Mouse (Mus musculus) liver, postnatal 0 days (tissue): ENCODE measurements around the gene Apobec4. TPM values are rescaled to one million over a fixed set of nuclear protein-coding genes. Genes with fewer than 3 reads are reported as not detected.
A peak's percentile ranks its signal among the peaks of the same experiment; 100 is the strongest.

Experiments
- ATAC-seq: fragments of 200-750 bp; cut with Nextera tagmentation; 2 replicates; pipeline ENCODE4 v1.8.0; 2017; ENCODE audit warnings: mild to moderate bottlenecking, moderate library complexity
- DNase-seq: peaks from one replicate; pipeline ENCODE4 v3.0.0-alpha.2; 2016
- H3K27ac ChIP-seq: fragments of 300-500 bp; sonication (generic); 2 replicates; pipeline ENCODE4 v1.5.1; 2014; ENCODE audit warnings: antibody characterized with exemption, moderate library complexity, mild to moderate bottlenecking, low read depth
- H3K27me3 ChIP-seq: fragments of 300-500 bp; sonication (generic); 2 replicates; pipeline ENCODE4 v1.6.1; 2014; ENCODE audit warnings: low read length, control low read depth, mixed read lengths; ENCODE audit not compliant: insufficient read depth
- H3K36me3 ChIP-seq: fragments of 300-500 bp; sonication (generic); replicated peaks from 2 replicates; pipeline ENCODE4 v1.6.1; 2014; ENCODE audit warnings: mild to moderate bottlenecking, control low read depth, low read length, moderate library complexity, mixed read lengths; ENCODE audit not compliant: insufficient read depth
- H3K4me1 ChIP-seq: fragments of 300-500 bp; sonication (generic); 2 replicates; pipeline ENCODE4 v1.6.1; 2014; ENCODE audit warnings: antibody characterized with exemption, mild to moderate bottlenecking, control low read depth; ENCODE audit not compliant: insufficient read depth
- H3K4me2 ChIP-seq: fragments of 300-500 bp; sonication (generic); 2 replicates; pipeline ENCODE4 v1.6.1; 2014; ENCODE audit warnings: low read depth, mild to moderate bottlenecking, low read length, moderate library complexity, mixed read lengths
- H3K4me3 ChIP-seq: fragments of 300-500 bp; sonication (generic); 2 replicates; pipeline ENCODE4 v1.5.1; 2014; ENCODE audit warnings: low read depth, low read length
- H3K9ac ChIP-seq: fragments of 300-500 bp; sonication (generic); replicated peaks from 2 replicates; pipeline ENCODE4 v1.6.1; 2014; ENCODE audit warnings: mild to moderate bottlenecking, moderate library complexity
- H3K9me3 ChIP-seq: fragments of 300-500 bp; sonication (generic); 2 replicates; pipeline ENCODE4 v1.6.1; 2016; ENCODE audit warnings: mild to moderate bottlenecking, control low read depth, low read length, mixed read lengths
- CTCF ChIP-seq: sonication (generic); IDR thresholded peaks from 2 replicates; pipeline ENCODE4 v1.5.1; 2016; ENCODE audit warnings: antibody characterized with exemption, low read depth
- EP300 ChIP-seq: IDR thresholded peaks from 2 replicates; pipeline ENCODE4 v1.6.1; 2016; ENCODE audit warnings: antibody characterized with exemption, low read depth, mild to moderate bottlenecking
- WGBS: fragments of 180-500 bp; shearing (Covaris S2); extraction: QIAGEN DNeasy Blood & Tissue Kit; methylation state at CpG from one replicate; pipeline ENCODE4 v1.1.7; 2014; ENCODE audit not compliant: insufficient replicate concordance; 5-methylcytosine and 5-hydroxymethylcytosine counted together
- polyA plus RNA-seq: library from polyadenylated mRNA; unstranded; fragments of >200 nt; fragmentation: Nextera tagmentation; extraction: Ambion mirVana; gene quantifications from 2 replicates; pipeline ENCODE4 v1.2.1, GENCODE M21; 2015

Apobec4 gene
- polyA plus RNA-seq, 1 experiment from 2014 or later: not detected

GRCm38 (mm10) chr1:152795688-152796255, 45.4 kb downstream of the Apobec4 start:
- H3K27ac ChIP-seq: no peak overlapping the region
- ATAC-seq: no peak
- H3K27me3 ChIP-seq: no peaks in the 10 kb centered on the region
- DNase-seq: no peak
- WGBS: 48% methylated on average over 8 of the region's 8 CpGs
- H3K4me2 ChIP-seq: no peak overlapping the region
- no peaks in the 10 kb centered on the region for H3K36me3 ChIP-seq
- peaks cover 10% of the 10 kb centered on the region for H3K4me1 ChIP-seq
- no peak overlapping the region for H3K9ac ChIP-seq
- H3K4me3 ChIP-seq: no peak overlapping the region
- H3K9me3 ChIP-seq: no peaks in the 10 kb centered on the region
- no peak for TF ChIP-seq CTCF
- TF ChIP-seq EP300: no peak

- no peaks in the 10 kb centered on the region for H3K27me3 ChIP-seq
- no peak overlapping the region for H3K4me3 ChIP-seq
- no peak overlapping the region for H3K9ac ChIP-seq
- H3K36me3 ChIP-seq: no peaks in the 10 kb centered on the region
- DNase-seq: no peak
- H3K4me2 ChIP-seq: no peak overlapping the region
- no peak for TF ChIP-seq CTCF
- TF ChIP-seq EP300: no peak
- H3K27ac ChIP-seq: peak overlapping the region; percentile 17
- H3K9me3 ChIP-seq: no peaks in the 10 kb centered on the region
- ATAC-seq: no peak
- 67% methylated on average over 8 of the region's 8 CpGs for WGBS
- peaks cover 6% of the 10 kb centered on the region for H3K4me1 ChIP-seq
These were observed 46.4 kb downstream of the Apobec4 start for GRCm38 (mm10) chr1:152796683-152797263.

GRCm38 (mm10) chr1:152798125-152798524, 47.8 kb downstream of the Apobec4 start:
- H3K9ac ChIP-seq: no peak overlapping the region
- no peak for DNase-seq
- 33% methylated on average over 9 of the region's 9 CpGs for WGBS
- peak; percentile 78 for ATAC-seq
- peaks cover 6% of the 10 kb centered on the region for H3K4me1 ChIP-seq
- no peak overlapping the region for H3K4me3 ChIP-seq
- peak overlapping the region; percentile 65 for H3K27ac ChIP-seq
- H3K27me3 ChIP-seq: no peaks in the 10 kb centered on the region
- peak; percentile 29; the same call in 1 of the 2 replicates for TF ChIP-seq EP300
- TF ChIP-seq CTCF: no peak
- no peak overlapping the region for H3K4me2 ChIP-seq
- H3K9me3 ChIP-seq: no peaks in the 10 kb centered on the region
- H3K36me3 ChIP-seq: no peaks in the 10 kb centered on the region

GRCm38 (mm10) chr1:152799897-152800296, 49.5 kb downstream of the Apobec4 start, which contains the start of gene Ncf2:
TSS of gene Ncf2 (plus strand) at chr1:152800194.
- TF ChIP-seq EP300: no peak
- TF ChIP-seq CTCF: no peak
- H3K4me1 ChIP-seq: peaks cover 6% of the 10 kb centered on the region
- no peaks in the 10 kb centered on the region for H3K36me3 ChIP-seq
- H3K27me3 ChIP-seq: no peaks in the 10 kb centered on the region
- H3K27ac ChIP-seq: peak within 1 kb of the TSS; percentile 6
- WGBS: 19% methylated on average over 2 of the region's 2 CpGs
- no peak for DNase-seq
- no peak within 1 kb of the TSS for H3K4me3 ChIP-seq
- H3K4me2 ChIP-seq: no peak within 1 kb of the TSS
- H3K9me3 ChIP-seq: no peaks in the 10 kb centered on the region
- H3K9ac ChIP-seq: no peak within 1 kb of the TSS
- ATAC-seq: peak; percentile 33; the same call in 1 of the 2 replicates

GRCm38 (mm10) chr1:152800633-152801176, 50.4 kb downstream of the Apobec4 start:
- no peaks in the 10 kb centered on the region for H3K9me3 ChIP-seq

GRCm38 (mm10) chr1:152804907-152805306, 54.6 kb downstream of the Apobec4 start:
- Histone ChIP-seq H3K36me3 (no peaks in the 10 kb centered on the region), H3K4me2 (no peak overlapping the region), H3K27me3 (no peaks in the 10 kb centered on the region), H3K4me1 (no peaks in the 10 kb centered on the region; the same call in 1 of the 2 replicates), H3K9me3 (no peaks in the 10 kb centered on the region), H3K9ac (no peak overlapping the region), H3K4me3 (no peak overlapping the region), H3K27ac (no peak overlapping the region)
- DNase-seq: no peak
- no peak for ATAC-seq
- no peak for TF ChIP-seq CTCF
- no peak for TF ChIP-seq EP300
- 51% methylated on average over 6 of the region's 6 CpGs for WGBS

More at GRCm38 (mm10) chr1:152800633-152801176, 50.4 kb downstream of the Apobec4 start:
- Histone ChIP-seq H3K36me3 (no peaks in the 10 kb centered on the region), H3K4me1 (peaks cover 4% of the 10 kb centered on the region), H3K4me2 (no peak overlapping the region), H3K27me3 (no peaks in the 10 kb centered on the region), H3K27ac (no peak overlapping the region), H3K9ac (no peak overlapping the region), H3K4me3 (no peak overlapping the region)
- TF ChIP-seq CTCF (no peak), EP300 (no peak)
- 70% methylated on average over 13 of the region's 13 CpGs for WGBS
- ATAC-seq (no peak), DNase-seq (no peak)

Other genes with a start within 250 kb of the Apobec4 start
- 11.7 and 16.2 TPM in 2 replicates for gene Rgl1, start 15.8 kb downstream of the Apobec4 start, polyA plus RNA-seq
- 157 and 162 TPM in 2 replicates for gene Arpc5, start 16.0 kb downstream of the Apobec4 start, polyA plus RNA-seq
- 12.5 and 13.8 TPM in 2 replicates for gene Ncf2, start 49.6 kb downstream of the Apobec4 start, polyA plus RNA-seq
- 6.1 and 6.6 TPM in 2 replicates for gene Smg7, start 152.1 kb downstream of the Apobec4 start, polyA plus RNA-seq
- 0.06 and 0.09 TPM in 2 replicates for gene Nmnat2, start 204.4 kb downstream of the Apobec4 start, polyA plus RNA-seq